Mouse (Mus musculus): ENCODE data around the gene Ppib.

Ppib gene

DNA sequence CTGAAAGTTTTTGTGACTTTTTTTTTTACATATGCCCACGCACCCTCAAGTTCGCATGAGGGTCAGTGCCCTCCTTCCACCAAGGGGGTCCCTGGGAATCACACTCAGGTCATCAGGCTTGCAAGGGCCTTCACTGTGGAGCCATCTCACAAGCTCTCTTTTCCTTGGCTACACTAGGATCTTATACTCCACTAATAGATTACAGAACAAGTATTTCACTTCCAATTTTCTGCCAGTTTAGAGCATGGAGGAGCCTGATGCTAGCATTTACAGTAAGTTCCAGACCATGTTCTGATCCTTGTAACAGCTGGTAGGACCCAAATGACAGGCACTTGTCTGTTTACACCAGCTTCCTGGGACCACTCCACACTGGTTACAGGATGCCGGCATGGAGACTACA, 18.1 kb downstream of the Ppib start:
- DNase-seq (ENCODE audit: low spot score): no peak

GRCm38 (mm10) chr9:66078493-66078892, 18.5 kb downstream of the Ppib start:
- no peak for DNase-seq (ENCODE audit: low spot score)

DNA sequence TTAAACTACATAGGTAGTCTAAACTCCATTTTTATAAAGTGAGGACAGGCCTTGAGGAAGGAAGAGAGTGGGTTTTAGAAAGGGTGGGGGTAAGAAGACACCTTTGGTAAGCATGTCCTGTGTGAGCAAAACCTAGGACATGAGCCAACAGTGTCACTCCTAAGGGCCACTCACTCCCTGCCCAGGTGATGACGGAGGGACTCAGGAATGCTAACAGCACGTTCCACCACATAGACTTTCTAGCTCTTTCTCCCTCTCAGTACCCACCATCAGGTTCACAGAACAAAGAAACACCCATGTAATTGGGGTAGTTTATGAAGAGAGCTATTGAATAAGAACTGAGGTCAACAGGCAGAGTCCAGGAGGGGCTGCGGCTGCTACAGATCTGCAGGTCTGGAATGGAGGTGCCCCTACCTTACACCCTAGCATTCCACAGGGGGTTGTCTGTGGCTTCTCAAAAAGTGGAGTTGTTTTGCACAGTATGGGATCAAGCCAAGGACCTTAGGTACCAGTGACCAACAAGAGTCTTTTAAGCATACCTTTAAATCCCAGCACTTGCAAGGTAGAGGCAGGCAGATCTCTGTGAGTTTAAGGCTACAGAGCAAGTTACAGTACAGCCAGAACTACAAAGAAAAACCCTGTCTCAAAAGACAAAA, 20.9 kb downstream of the Ppib start:
- no peak for DNase-seq (ENCODE audit: low spot score)

GRCm38 (mm10) chr9:66081999-66082398, 22.0 kb downstream of the Ppib start:
- no peak for DNase-seq (ENCODE audit: low spot score)

DNA sequence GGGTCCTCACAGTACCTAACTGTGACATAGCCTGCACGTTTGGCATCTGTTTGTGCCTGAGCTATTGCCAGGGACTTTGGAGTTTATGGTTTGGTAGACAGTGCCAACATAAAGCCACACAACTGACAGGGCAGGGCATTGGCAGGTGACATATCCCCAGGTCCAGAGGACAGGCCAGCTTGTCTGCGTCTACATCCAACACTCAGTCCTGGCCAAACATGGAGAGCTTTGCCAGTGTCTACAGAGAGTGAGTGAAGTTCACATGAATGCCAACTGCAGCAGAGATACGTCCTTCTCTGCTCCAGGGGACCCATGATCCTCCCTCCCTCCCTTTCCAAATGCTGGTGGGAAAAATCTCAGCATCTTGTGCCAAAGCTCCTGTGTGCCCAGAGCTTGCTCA, 24.1 kb downstream of the Ppib start:
- DNase-seq (ENCODE audit: low spot score): no peak

DNA sequence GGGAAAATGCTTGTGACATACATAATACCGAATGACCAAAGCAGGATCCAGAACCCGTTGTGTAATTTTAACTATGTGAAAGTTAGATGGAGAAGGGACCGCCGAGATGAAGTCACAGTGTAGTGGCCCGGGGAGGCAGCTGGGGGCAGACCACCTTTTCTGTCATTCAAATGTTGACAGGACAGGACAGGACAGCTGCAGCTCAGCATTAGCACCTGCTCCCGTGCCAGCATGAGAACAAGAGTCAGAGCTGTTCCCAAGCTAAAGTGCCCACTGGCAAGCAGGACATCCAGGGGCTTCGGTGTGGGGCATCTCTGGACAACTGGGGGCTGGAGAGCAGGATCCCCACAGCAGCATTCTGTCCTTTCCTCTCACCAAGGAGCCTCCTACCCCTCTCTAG, 27.0 kb downstream of the Ppib start:
- DNase-seq (ENCODE audit: low spot score): no peak

- no peak for DNase-seq (ENCODE audit: low spot score)
Measured at GRCm38 (mm10) chr9:66088411-66088810, 28.4 kb downstream of the Ppib start.

- DNase-seq (ENCODE audit: low spot score): no peak
Measured at GRCm38 (mm10) chr9:66090593-66091244, 30.7 kb downstream of the Ppib start.

- DNase-seq (ENCODE audit: low spot score): no peak
Measured at GRCm38 (mm10) chr9:66091327-66092231, 31.6 kb downstream of the Ppib start.

- DNase-seq (ENCODE audit: low spot score): no peak
Measured at GRCm38 (mm10) chr9:66092664-66093063, 32.6 kb downstream of the Ppib start.

DNA sequence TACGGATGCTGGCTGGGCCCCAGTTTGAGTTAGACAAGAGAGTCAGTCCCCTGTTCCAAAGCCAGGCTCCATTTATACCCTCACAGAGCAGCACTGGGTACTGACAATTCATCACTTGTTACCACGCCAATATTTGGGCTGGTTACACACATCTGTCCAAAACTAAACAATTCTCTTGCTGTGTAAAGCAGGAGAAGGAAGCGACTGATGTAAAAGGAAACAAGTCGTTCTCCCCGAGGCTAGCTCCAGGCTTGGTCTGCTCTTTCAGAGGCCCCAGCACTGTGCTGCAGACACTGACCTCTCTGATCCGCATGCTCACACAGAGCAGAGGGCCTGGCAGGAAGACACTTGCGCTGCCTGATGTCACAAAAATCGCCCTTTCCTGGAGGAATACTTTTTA, 41.6 kb downstream of the Ppib start:
- DNase-seq (ENCODE audit: low spot score): no peak

DNA sequence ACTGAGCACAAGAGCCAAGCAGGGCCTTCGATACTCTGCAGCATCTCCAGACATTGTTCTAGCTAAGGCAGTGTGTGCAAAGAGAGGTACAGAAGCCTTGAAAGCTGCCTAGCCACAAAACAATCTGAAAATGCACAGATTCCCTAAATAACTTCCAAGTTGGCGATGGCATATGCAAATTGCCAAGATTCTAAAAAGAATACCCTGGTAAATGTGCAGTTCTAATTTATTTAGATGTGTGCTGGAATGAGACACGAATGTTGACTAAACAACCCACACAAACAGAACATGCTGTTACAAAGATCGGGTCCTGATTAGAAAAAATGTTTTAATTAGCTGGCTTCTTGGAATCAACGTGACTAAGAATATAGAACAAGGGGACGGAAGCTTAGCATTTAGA, 42.6 kb downstream of the Ppib start:
- no peak for DNase-seq (ENCODE audit: low spot score)

DNA sequence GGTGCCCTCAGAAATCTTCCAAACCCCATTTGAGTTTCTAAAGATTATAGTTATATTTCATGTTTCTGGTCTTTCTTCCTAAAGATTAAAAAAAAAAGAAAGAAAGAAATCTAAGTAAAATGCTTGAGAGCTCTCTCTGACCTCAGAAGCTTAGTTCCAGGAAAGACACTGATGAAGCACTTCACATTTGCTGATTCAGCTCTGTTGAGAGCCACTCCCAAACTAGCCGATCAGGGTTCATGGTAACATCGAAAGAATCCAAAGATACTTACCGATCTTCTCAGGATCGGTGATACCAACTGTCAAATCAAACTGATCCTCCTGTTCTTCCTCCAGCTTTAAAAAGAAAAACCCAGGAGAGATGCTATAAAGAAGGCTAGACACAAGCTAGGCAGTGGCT, 44.6 kb downstream of the Ppib start:
- DNase-seq (ENCODE audit: low spot score): no peak

DNA sequence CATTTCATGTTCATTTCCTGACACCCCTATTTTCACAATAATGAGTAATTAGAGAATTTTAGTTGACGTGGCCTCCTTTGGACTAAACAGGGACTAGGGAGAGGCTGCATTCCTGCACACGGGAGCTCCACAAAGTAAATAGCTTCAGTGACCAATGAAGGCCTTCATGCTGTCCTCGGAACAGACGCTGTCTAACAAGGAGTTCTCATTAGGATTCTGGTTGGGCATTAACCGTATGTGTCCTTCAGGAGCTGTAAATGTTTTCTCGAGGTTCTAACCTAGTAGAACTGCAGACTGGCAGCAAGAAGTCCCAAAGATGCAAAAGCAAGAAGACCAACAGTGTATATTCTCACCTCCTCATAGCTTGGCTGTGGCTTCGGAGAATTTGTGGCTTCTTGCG, 45.1 kb downstream of the Ppib start:
- DNase-seq (ENCODE audit: low spot score): no peak

DNA sequence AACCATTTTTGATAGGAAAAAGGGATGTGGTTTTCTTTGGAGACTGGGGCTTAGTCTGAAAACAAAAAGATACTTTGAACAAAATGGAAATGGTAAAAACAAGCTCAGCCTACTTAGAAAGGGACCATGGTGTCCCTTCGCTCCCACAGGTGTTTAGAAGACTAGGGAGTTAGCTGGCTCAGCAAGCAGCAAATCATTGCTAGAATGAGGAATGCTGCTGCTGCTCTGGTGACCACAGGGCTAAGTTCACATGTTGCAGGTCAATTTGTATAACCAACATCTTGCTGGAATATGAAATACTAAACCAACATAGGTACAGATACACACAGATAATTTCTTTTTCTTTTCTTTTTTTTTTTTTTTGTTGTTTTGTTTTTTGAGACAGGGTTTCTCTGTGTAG, 49.6 kb downstream of the Ppib start:
- no peak for DNase-seq (ENCODE audit: low spot score)

- no peak for DNase-seq (ENCODE audit: low spot score)
Measured at GRCm38 (mm10) chr9:66110126-66110525, 50.1 kb downstream of the Ppib start.

DNA sequence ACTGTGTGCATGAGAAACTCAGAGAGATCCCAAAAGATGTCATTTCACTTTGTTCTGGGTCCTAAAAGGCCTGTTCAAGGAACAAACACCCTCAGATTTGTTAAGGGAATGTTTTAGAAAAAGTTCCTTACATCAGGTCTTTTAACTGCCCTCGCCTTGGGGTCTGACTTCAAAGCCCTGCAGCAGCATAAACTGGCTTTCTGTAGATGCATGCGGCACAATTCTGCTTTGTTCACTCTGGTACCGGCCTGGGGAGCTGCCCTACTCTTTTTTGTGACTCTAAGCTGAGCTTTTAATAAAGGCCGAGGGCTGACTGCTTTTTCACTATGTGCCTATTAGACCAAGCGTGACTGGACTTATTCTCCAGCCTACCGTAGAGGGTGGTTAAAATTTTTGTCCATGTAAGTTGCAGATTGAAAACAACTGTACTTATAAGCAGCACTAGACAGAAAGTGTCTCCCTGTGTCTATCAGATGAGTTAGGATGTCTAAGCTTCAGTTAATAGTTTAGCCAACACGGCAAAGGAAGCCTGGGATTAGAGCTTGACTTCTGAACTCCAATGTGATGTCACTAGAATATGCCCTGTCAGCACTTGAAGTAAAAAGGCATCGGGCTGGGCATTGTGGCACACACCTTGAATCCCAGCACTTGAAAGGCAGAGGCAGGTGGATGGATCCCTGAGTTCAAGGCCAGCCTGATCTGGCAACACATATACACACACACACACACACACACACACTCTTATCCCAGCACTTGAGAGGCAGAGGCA, 50.8 kb downstream of the Ppib start:
- no peak for DNase-seq (ENCODE audit: low spot score)

GRCm38 (mm10) chr9:66114341-66114740, 54.3 kb downstream of the Ppib start:
- no peak for DNase-seq (ENCODE audit: low spot score)

Measured in ovary, postnatal 10 days (tissue).